Mouse (Mus musculus): ENCODE data around the gene Pbx1. TPM values are rescaled to one million over a fixed set of nuclear protein-coding genes. Genes with fewer than 3 reads are reported as not detected.

Gene Pbx1
- total RNA-seq, 2 experiments from 2014 or later: 120 to 123 TPM

- DNase-seq (ENCODE audit: low spot score in 2 of 2): no peak
- no peak for TF ChIP-seq CTCF (conservative IDR thresholded peaks at IDR 0.05)
- H3K4me3 ChIP-seq: no peak overlapping the region
- peak overlapping the region; percentile 55; the same call in 1 of the 2 replicates for H3K27ac ChIP-seq
Measured at GRCm38 (mm10) chr1:168416729-168417437, 15.2 kb downstream of the Pbx1 start.

- Histone ChIP-seq H3K27ac (peak overlapping the region; percentile 6; the same call in 1 of the 2 replicates), H3K4me3 (no peak overlapping the region)
- TF ChIP-seq CTCF (conservative IDR thresholded peaks at IDR 0.05): no peak
- DNase-seq (ENCODE audit: low spot score in 2 of 2): no peak
Measured at GRCm38 (mm10) chr1:168410611-168411010, 21.5 kb downstream of the Pbx1 start.

- DNase-seq (ENCODE audit: low spot score in 2 of 2): no peak
- no peak overlapping the region for H3K4me3 ChIP-seq
- no peak overlapping the region for H3K27ac ChIP-seq
- TF ChIP-seq CTCF (conservative IDR thresholded peaks at IDR 0.05): no peak
Measured at GRCm38 (mm10) chr1:168410054-168410453, 22.0 kb downstream of the Pbx1 start.

- Histone ChIP-seq H3K27ac (peak overlapping the region; percentile 23; the same call in 1 of the 2 replicates), H3K4me3 (no peak overlapping the region)
- DNase-seq (ENCODE audit: low spot score in 2 of 2): no peak
- TF ChIP-seq CTCF (conservative IDR thresholded peaks at IDR 0.05): no peak
Measured at GRCm38 (mm10) chr1:168408757-168409156, 23.3 kb downstream of the Pbx1 start.

GRCm38 (mm10) chr1:168407958-168408357 is 24.1 kb downstream of the Pbx1 start:
- Histone ChIP-seq H3K4me3 (no peak overlapping the region), H3K27ac (peak overlapping the region; percentile 48)
- DNase-seq (ENCODE audit: low spot score in 2 of 2): no peak
- no peak for TF ChIP-seq CTCF (conservative IDR thresholded peaks at IDR 0.05)

- Histone ChIP-seq H3K27ac (no peak overlapping the region), H3K4me3 (no peak overlapping the region)
- no peak for TF ChIP-seq CTCF (conservative IDR thresholded peaks at IDR 0.05)
- DNase-seq (ENCODE audit: low spot score in 2 of 2): no peak
Measured at GRCm38 (mm10) chr1:168406291-168406675, 25.8 kb downstream of the Pbx1 start.

GRCm38 (mm10) chr1:168405645-168406290 is 26.3 kb downstream of the Pbx1 start:
- TF ChIP-seq CTCF (conservative IDR thresholded peaks at IDR 0.05): no peak

GRCm38 (mm10) chr1:168403529-168403928 is 28.5 kb downstream of the Pbx1 start:
- no peak for DNase-seq (ENCODE audit: low spot score in 2 of 2)
- H3K27ac ChIP-seq: no peak overlapping the region
- TF ChIP-seq CTCF (conservative IDR thresholded peaks at IDR 0.05): no peak
- no peak overlapping the region for H3K4me3 ChIP-seq

More at GRCm38 (mm10) chr1:168405645-168406290, 26.3 kb downstream of the Pbx1 start:
- H3K27ac ChIP-seq: no peak overlapping the region
- no peak overlapping the region for H3K4me3 ChIP-seq
- no peak for DNase-seq (ENCODE audit: low spot score in 2 of 2)

- H3K27ac ChIP-seq: no peak overlapping the region
- TF ChIP-seq CTCF (conservative IDR thresholded peaks at IDR 0.05): no peak
- no peak overlapping the region for H3K4me3 ChIP-seq
- no peak for DNase-seq (ENCODE audit: low spot score in 2 of 2)
Measured at GRCm38 (mm10) chr1:168402683-168403082, 29.4 kb downstream of the Pbx1 start.

- no peak for TF ChIP-seq CTCF (conservative IDR thresholded peaks at IDR 0.05)
- no peak for DNase-seq (ENCODE audit: low spot score in 2 of 2)
- Histone ChIP-seq H3K27ac (0 out of 2 replicates have a peak overlapping the region, but pooled peaks have one; percentile 10), H3K4me3 (no peak overlapping the region)
Measured at GRCm38 (mm10) chr1:168395523-168396159, 36.4 kb downstream of the Pbx1 start.

- Histone ChIP-seq H3K4me3 (no peak overlapping the region), H3K27ac (peak overlapping the region; percentile 72; the same call in 1 of the 2 replicates)
- no peak for TF ChIP-seq CTCF (conservative IDR thresholded peaks at IDR 0.05)
- no peak for DNase-seq (ENCODE audit: low spot score in 2 of 2)
Measured at GRCm38 (mm10) chr1:168394535-168394934, 37.5 kb downstream of the Pbx1 start.

GRCm38 (mm10) chr1:168393456-168393855 is 38.6 kb downstream of the Pbx1 start:
- TF ChIP-seq CTCF (conservative IDR thresholded peaks at IDR 0.05): no peak
- Histone ChIP-seq H3K27ac (peak overlapping the region; percentile 72), H3K4me3 (no peak overlapping the region)
- no peak for DNase-seq (ENCODE audit: low spot score in 2 of 2)

GRCm38 (mm10) chr1:168392500-168392853 is 39.6 kb downstream of the Pbx1 start:
- peak overlapping the region; percentile 72 for H3K27ac ChIP-seq
- H3K4me3 ChIP-seq: peak overlapping the region; percentile 35; the same call in 1 of the 2 replicates
- TF ChIP-seq CTCF (conservative IDR thresholded peaks at IDR 0.05): no peak
- DNase-seq (ENCODE audit: low spot score in 2 of 2): no peak
